Mouse (Mus musculus) telencephalon, adult 2 months (tissue): ENCODE data around the gene 5730596B20Rik.

Experiments
- DNase-seq: peaks from one replicate; pipeline ENCODE4 v3.0.0-alpha.2; 2011; ENCODE audit warnings: low read depth, low spot score

5730596B20Rik gene

DNA sequence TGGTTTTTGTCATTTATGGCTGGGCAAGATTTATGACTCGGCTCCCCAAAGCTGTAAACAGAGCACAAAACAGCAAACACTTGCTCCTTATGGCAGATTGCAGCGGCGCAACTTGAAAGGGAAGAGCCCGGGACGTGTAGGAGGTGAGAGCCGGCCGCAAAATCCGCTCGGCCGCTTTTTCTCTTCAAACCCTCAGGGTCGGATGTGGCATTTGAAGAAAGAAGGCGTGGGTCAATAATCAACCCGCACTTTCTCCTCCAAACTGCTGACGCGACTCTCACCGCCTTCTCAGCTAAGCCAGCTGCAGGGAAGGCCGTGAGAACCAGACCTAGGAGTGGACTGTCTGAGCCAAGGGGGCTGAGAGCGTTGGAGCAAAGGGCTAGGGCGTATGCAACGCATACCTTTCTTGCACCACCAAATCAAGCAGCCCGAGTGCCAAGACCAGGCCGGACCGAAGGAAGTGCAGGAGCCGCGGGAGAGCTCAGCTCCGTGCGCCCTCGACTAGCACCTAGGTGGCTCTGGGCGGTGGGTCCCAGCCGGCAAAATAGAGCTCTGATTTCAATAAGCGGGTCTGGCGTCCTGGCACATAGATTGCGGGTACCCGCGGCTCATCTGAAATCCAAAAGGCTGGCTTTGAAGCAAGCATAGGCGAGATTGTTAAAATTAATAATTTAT, at the start of gene 5730596B20Rik:
5730596B20Rik (plus strand) TSS at position 438 of the 675 bp plus-strand sequence.
- no peak for DNase-seq

DNA sequence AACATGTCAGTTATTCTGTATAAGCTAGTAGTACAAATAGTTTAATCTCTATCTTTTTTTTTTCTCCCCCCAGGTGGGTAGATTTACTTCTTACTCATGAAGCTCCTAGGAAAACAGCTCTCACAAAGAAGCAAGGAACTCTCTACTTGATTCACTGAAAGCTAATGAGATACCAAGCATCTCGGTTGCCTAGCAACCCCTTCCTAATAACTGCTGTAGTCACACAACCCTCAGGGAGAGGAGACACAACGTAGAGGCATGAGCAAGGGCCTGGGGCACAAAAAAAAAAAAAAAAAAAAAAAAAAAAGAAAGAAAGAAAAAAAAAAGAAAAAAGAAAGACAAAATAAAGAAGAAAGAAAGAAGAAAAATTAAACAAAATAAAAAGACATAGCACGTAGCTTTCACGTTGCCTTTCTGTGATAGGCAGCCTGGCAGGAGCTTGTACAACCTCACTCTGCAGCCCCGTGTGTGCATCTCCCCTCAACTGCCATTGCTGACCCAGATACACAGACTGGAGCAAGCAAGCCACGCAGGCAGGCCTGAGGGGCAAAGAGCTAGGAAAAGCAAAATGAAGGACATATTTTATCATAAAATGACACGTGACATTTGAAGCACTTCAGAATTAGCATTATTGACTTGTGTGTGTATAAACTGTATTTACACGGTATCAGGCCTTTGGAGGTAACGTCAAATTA, 39.3 kb upstream of the 5730596B20Rik start:
- DNase-seq = no peak

DNA sequence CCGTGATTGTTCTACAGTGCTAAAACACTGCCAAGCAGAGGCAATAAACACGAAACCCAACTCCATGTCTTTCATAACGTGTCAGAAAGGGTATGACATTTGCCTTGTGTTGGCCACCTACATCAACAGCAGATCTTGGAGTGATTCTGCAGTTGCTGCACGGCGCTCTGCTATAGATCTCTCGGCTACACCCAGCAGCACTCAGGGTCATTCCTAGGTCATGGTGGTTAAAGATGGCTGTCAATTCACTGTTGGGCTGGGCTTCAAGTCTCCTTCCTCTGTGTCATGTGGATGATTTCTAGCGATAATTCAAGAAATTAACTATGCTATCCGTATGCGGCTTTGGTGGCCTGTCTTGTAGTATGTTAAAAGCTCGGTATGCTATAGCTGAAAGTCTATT, 38.7 kb upstream of the 5730596B20Rik start:
- DNase-seq = no peak

DNA sequence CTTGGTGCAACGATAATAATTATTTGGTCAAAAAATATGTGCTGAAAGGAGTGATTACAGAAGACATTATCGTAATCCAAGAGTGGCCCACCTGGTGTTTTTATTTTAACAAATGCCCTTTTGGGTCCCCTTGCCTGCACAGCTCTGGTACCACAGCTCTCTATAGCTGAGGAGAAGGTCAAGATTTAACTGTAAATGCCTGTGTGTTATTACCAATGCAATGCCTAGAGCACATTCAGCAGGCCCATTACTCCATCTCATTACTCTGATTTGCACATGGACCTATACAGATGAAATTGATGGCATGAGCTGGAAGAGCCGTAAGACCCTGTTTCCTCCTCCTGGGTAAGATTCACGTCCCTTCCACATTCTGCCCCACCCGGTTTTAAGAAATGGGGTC, 38.2 kb upstream of the 5730596B20Rik start:
- no peak for DNase-seq

DNA sequence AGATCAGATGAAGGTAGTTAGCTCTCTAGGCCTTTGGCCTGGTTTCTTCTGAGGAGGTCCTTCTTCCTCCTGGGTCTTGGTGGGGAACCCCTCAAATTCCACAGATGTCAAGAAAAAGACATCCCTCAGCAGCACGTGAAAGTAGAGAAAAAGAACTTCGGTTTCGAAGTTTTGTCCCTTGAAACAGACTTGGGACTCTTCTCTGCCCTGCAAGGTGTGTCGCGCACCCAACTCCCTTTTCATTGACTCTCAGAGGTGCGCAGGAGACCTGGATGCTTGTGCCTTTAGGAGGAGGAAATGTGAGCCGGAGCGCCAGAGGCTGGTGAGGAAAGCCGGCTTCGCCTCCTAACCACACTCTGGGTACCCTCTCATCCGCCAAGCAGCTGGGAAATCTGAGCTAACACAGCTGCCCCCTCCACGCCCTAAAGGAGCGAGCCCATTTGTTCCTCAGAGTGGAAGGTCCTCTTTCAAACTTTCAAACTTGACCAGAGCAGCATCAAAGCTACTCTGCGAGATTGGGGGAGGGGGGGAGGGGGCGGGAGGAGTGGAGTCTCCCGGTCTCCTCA, 26.8 kb upstream of the 5730596B20Rik start:
- no peak for DNase-seq

DNA sequence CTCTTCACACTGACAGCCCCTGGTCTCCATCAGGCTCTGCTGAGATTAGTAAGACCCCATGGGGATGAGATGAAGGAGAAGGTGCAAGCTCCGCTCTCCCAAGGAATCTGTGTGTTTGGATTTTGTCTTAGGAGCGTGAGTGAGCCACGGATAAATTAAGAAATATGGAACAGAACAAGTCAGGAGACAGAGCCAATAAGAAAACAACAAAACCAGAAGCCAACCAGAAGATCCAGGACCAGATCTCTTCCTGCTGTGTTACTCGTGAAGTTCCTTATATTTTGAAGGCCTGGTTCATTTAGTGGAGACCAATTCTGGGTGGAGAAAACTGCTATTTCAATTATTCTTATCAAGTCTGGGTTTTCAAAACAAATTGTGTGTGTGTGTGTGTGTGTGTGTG, 25.7 kb upstream of the 5730596B20Rik start:
- no peak for DNase-seq

DNA sequence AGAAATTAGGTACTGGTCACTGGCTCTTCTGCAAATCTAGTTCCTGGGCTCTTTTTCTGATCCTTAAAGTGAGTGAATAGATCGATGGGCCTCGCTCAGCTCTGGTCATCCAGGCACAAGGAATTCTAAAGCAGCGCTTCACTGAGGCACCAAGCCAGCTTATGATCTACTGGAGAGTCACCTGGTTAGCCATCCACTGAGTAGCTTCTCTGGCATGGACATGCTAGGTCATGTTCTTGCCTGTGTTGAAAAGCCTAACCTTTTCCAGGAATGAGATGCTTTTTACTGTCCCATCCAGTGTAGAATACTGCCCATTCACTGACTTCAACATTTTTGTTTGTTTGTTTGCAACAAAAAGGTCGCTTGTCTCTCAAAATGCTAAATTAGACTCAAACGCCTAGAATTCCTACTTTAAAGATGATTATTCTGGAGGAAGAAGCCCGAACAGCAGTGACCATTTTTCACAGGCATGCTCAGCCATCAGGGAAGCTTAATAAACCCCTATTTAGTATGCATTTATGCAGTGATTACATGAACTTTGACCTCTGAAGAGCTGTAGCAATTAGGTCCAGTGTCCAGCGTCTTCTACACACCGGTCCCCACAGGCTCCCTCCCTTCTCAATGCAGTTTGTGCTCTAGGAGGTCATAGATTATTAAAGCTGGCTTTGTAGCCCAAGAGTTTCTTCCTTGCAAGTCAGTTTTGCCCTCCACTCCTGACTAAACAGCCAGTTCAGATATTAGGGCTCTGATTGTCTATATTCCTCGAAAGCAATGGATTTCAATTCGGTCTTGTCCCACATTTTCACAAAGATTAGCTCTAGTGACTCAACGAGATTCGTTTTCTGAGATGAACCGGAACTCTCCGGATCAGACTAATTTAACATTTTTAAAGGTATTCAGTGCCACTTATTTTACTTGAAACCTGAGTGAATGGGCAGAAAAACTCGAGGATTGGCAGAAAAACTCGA, 24.8 kb upstream of the 5730596B20Rik start:
- no peak for DNase-seq

DNA sequence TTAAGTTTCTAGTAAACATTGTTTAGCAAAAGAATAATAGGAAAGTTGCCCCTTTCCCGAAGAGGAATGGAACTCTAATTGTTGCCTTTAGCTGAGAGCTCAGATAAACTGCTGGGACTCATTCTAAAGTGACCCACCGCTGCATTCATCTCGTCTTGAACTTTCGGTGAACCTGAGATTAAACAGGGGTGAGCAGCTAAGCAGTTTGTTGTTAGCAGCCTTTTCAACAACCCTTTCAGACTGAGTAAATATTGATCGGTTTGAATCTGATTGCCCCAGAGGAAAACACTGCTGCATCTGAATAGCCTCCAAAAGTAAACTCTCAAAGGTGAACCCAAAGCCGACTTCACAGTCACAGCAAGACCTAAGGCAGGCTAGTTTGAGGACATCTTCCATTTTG, 24.0 kb upstream of the 5730596B20Rik start:
- no peak for DNase-seq

DNA sequence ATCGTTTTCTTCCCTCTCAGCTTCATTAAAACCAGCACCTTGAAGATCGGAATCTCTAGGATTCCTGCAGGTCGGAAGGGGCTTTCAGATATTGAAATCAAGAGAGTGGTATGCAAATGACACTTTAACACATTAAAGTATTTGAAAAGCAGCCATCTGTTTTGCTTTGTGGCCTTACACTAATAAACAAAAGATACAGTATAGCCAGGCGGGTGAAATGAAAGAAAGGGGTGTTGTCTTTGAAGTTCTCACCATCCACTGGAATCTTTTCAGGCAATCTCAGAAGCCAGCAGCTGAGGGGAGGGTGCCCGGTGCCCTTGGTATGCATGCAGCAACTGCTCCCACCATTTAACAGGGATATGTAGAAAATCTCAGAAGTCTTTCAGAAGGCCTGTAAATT, 23.3 kb upstream of the 5730596B20Rik start:
- DNase-seq = no peak

DNA sequence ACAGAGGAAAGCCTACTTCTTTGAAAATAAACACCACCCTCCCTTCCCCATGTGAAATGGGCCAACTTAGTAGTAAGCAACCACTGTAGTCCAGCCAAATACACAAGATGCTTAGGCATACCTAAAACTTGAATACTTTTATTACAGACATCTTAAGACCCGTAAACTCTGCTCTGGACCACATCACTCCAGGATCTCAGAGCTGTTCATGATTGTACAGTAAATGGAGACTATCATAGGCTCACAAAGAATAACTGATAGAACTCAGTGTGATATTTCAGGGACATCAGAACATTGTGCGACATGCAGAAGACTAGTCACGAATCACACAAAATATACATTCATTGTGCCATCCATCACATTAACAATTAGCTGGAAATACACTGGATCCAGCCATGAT, 21.8 kb upstream of the 5730596B20Rik start:
- DNase-seq = no peak

DNA sequence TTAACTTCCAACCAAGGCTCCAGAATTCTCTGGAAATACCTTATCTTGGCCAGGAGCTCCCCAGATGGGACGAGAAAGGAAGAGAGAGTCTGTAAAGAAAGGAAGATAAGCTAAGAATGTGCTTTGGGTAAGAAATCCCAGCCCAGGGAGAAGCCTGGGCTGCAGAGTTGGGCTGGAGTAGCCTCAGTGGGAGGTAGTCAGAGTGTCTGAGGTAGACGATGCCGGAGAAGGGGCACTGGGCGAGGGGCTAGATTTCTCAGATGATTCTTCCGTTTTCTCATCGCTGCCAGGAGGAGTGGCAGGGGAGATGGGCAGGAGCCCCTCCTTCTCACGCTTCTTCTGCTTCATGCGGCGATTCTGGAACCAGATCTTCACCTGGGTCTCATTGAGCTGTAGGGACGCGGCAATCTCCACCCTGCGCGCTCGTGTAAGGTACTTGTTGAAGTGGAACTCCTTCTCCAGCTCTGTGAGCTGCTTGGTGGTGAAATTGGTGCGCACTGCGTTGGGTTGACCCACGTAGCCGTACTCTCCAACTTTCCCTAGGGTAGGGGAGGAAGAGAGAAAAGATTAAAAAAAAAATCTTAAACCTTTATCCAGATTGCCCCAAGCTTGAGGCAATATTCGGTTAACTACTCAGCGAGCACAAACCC, 20.6 kb upstream of the 5730596B20Rik start:
- DNase-seq = no peak

DNA sequence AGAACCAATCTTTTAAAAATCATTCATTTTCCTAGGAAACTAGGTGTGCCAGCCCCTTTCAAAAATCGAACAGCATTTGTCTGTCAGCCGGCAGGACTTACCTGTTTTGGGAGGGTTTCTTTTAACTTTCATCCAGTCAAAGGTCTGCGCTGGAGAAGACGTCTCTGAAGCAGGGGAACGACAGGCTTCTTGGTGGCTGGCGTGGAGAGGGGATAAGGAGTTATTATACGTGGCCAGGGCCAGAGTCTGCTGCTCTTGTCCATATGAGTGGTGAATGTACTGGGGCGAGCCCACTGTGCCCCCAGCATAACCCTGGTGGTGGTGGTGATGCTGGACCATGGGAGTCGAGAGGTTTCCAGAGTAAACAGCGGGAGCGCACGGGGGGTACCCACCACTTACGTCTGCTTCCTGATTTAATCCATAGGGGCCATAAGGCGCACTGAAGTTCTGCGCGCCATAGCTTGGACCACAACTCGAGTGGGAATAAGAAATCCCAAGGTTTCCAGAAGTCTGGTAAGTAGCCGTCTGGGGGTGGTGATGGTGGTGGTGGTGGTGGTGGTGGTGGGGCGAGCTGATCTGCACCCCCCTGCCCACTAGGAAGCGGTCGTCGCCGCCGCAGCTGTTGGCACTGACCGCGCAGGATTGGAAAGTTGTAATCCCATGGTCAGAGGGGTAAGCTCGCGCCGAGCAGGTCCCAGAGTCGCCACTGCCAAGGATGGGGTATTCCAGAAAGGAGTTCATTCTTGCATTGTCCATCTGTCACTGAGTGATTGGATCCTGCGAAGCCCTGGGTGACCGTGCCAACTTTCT, 19.6 kb upstream of the 5730596B20Rik start:
- DNase-seq = no peak

DNA sequence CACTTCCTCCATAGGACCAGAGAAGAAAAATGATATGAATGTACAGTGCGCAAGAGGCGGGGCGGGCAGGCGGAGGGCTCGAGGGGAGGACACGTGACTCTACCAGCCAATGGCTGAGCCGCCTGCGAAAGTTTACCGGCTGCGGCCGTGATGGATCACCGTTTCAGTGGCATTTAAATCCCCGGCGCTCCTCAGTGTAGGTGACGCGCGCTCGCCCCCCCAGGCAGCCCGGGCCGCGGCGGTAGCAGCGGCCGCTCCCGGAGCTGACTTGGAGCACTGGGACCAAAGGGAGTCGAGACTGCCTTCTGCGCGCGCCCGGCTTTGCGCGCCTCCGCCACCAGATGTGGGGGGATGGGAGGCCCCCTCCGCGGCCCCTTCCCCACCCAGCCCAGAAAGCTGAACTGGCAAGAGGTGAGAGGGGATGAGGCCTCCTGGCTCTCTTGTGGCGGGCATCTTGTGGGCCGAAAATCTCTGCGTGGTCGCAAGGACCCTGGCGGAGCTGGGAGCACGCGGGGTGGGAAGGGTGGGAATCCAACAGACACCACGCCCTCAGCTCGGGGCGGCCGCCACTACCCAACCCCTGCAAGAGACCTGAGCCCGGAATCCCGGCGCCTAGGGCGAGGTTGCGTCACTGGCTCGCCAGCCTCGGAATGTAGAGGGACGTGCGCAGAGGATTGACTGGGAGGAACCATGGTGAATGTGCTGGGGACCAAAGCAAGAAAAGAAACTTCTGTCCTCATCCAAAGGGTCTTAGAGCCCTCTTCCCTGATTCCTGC, 18.8 kb upstream of the 5730596B20Rik start, which contains the start of gene Hoxa1:
Hoxa1 (minus strand) TSS at position 42 of the 776 bp plus-strand sequence.
- no peak for DNase-seq

DNA sequence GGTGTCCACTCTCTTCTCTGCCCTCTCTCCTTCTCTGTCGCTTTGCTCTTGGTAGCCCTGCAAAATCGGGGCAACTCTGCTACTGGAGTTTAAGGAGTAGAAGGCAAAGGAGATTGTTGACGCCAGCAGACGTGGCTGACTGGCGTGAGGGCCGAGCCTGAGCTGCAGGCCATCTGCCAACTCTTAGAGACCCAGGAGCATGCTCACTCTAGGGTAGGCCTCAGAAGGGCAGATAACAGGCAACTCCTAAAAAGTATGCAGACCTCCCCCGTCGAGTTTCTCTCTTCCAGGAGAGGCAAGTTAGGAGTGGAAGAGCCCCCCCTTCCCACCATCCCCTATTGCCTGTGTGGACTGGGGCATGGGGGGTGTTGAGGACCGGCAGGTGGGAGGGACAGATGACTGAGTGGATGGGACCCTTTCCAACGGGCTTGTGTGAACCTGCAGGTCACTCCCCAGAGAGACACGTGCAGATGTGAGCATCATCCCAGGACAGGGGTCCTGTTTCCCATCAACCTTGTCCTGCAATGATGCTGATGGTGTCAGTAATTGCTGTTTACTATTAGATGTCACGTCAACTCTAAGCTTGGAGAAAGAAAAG, 18.0 kb upstream of the 5730596B20Rik start:
- DNase-seq = no peak

DNA sequence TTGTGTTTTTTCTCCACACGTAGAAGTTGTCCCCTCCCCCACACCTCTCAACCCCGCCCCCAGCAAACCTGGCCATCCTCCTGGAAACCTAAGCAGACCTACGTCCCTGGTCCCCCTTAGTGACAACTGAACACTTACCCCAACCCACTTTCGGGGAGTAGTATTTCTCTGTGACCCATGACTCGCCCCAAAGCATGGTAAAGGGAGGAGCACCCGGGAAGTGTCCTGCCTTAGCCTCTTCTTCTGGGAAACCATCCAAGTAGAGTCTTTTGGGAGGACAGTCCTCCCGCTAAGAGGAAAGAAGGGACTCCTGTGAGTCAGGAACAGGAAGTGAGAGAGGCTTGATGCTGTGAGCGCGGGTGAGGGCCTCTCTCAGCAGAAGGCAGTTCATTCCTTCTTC, 17.3 kb upstream of the 5730596B20Rik start:
- no peak for DNase-seq

DNA sequence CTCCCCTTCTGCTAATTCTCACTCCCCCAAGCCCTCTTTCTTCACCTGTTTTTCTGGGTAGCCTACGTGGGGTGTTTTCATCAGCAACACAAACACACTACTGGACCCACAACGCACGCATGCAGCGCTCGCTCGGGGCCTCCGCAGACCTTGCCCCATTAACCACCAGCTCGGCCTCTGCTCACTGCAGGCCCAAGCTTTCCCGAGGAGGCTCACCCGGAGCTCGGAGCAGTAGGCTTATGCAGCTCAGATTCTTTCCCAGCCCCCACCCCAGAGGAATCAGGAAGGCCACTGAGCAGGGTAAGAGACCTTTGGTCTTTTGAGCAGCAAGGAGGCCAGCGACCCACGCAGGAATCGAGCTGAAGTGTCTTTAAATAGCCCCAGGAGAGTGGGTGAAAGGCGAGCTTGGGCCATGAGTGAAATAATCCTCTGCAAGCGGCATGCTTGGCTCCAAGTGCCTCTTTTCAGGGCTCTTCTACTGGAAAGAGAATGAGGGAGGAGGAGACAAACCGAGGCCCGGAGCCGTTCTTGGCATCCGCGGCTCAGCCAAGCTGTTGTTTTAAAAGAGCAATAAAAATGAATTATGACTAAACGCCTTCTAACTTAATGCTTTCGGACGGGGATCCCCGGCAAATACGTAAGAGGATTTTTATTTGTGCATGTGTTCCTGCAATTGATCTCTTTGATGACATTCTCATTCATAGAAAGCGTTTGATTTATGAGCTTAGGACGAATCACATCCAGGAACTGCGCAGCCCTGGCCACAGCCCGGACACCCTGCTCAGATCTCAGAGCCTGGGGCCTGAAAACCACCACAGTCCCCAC, 16.6 kb upstream of the 5730596B20Rik start:
- no peak for DNase-seq

DNA sequence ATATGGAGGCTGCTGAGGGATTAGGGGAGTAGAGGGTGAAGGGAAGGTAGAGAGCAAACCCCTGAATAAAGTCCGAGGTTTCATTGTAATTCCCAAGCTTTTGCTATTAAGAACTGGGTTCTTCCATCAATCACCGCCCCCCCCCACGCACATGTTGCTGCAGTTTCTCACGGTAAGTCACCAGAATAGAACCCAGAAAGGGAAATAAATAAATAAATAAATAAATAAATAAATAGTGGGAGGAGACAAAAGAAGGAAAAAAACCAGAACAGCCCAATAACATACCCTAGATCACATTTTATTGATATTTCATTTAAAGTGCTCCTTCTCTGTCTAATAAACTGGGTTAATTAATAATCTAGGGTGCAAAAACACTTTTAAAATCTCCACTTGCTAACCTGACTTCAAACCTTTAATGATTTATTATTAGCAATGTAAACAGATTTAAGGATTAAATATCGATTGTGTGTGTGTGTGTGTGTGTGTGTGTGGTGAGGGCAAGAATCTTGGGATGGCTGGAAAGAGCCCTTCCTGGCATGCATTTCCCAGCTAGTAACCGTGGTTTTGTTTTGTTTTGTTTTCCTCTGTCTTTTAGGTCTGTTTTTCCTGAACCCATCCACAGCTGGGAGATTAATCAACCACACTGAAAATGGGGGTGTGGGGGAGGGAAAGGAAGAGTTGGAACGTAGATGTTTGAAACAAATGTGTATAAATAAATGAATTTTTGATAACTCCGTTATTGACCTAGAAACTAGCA, 15.8 kb upstream of the 5730596B20Rik start:
- no peak for DNase-seq

DNA sequence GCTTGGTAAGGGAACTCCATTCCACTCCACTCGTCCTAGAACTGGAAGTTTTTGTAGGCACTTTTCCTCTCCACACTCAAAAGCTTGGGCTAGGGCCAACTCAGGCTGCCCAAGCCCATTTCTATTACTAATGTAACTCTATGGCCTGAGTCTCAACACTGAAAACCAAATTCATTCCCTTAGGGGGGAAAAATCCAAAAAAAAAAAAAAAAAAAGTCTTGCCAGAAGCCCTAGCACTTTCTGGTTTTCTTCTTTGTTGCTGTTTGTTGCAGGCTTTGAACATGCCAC, 15.3 kb upstream of the 5730596B20Rik start:
- DNase-seq = no peak
